Mouse (Mus musculus) R1 (cell line): ENCODE measurements at regions not wholly inside any gene's neighbourhood (a gene's known extent, or its start where the extent isn't known, plus 50 kb on each side); places are given as distances from the start of the nearest gene placed in this dataset.

Experiments
- DNase-seq: peaks from one replicate; pipeline ENCODE4 v3.0.0-alpha.2; 2018; ENCODE audit warnings: low read depth, low spot score

DNA sequence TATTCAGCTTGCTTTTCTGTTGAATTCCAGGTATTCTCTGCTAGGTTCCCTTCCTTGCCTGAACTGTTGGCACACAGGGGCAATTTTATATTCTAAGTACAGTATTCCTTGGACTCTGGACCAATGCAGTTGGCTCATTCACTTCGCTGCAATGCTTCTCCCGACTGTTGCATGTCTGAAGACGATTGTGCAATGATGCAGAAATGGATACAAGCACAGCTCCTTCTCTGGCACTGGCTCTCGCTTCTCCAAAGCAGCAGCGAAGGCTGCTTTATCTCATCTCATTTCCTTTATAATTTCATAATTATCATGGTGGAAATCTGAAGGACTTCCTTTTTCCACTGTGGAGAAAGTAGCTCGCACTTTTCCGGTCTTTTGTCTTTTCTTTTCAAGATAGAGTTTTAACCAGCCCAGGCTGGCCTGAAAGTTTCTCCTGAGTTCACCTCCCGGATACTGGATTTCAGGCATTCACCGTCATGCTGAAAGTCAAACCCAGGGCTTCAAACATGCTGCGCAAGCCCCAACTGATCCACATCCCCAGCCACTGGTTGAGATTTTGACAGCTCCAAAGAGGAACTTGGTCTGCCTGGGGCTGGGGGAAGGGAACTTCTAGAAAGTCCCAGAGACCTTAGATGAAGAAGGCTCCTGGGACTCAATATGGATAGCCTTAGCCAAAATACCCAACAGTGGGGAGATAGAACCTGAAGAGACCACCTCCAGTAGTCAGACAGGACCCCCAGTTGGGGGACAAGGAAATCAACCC, 55.6 kb upstream of the Akirin2 start:
- DNase-seq = no peak

- DNase-seq = no peak
Observed at GRCm38 (mm10) chr4:34498325-34498724, 52.4 kb upstream of the Akirin2 start.

GRCm38 (mm10) chr4:34498781-34499180, 52.0 kb upstream of the Akirin2 start:
- no peak for DNase-seq

- no peak for DNase-seq
Observed at GRCm38 (mm10) chr4:34499731-34500130, 51.0 kb upstream of the Akirin2 start.
